Mouse (Mus musculus) right cerebral cortex, postnatal 10 days (tissue): Measurements from ENCODE around the gene Sds.

ENCODE experiments used
- DNase-seq, 2 experiments: peaks; one replicate each; pipeline ENCODE4 v3.0.0; 2021; ENCODE audit warnings: low spot score in 2 of 2

The Sds gene

GRCm38 (mm10) chr5:120440733-120441132 is 35.6 kb upstream of the Sds start:
- peak; percentile 81 to 93 for DNase-seq

GRCm38 (mm10) chr5:120447305-120447704 is 29.0 kb upstream of the Sds start:
- DNase-seq = no peak

GRCm38 (mm10) chr5:120454756-120455337 is 21.5 kb upstream of the Sds start:
- DNase-seq = no peak

- no peak for DNase-seq
These were observed 20.1 kb upstream of the Sds start for GRCm38 (mm10) chr5:120456253-120456652.

- no peak for DNase-seq
These were observed 19.3 kb upstream of the Sds start for GRCm38 (mm10) chr5:120456841-120457554.

GRCm38 (mm10) chr5:120457628-120458027 is 18.7 kb upstream of the Sds start:
- peak; percentile 61 to 81 for DNase-seq

- no peak for DNase-seq
These were observed 17.2 kb upstream of the Sds start for GRCm38 (mm10) chr5:120459133-120459532.

- no peak for DNase-seq
These were observed 14.4 kb upstream of the Sds start for GRCm38 (mm10) chr5:120461902-120462301.

GRCm38 (mm10) chr5:120464321-120464720 is 12.0 kb upstream of the Sds start:
- DNase-seq = no peak

GRCm38 (mm10) chr5:120465062-120465461 is 11.3 kb upstream of the Sds start:
- no peak for DNase-seq

- peak in 1 of 2 experiments; percentile 29 for DNase-seq
These were observed 10.5 kb upstream of the Sds start for GRCm38 (mm10) chr5:120465860-120466259.

- no peak for DNase-seq
These were observed 9.3 kb upstream of the Sds start for GRCm38 (mm10) chr5:120467026-120467425.

- DNase-seq = no peak
These were observed 8.0 kb upstream of the Sds start for GRCm38 (mm10) chr5:120468336-120468735.

- DNase-seq = no peak
These were observed 7.5 kb upstream of the Sds start for GRCm38 (mm10) chr5:120468830-120469229.

- DNase-seq = no peak
These were observed 4.8 kb upstream of the Sds start for GRCm38 (mm10) chr5:120471538-120471937.

GRCm38 (mm10) chr5:120472770-120473169 is 3.6 kb upstream of the Sds start, which contains the start of gene Sdsl:
Sdsl (minus strand) TSS chr5:120472810.
- DNase-seq = no peak

GRCm38 (mm10) chr5:120473361-120473760 is 3.0 kb upstream of the Sds start:
- no peak for DNase-seq

- no peak for DNase-seq
These were observed 465 bp upstream of the Sds start for GRCm38 (mm10) chr5:120475861-120476260.

- no peak for DNase-seq
These were observed 1.7 kb downstream of the Sds start for GRCm38 (mm10) chr5:120477993-120478392.

- no peak for DNase-seq
These were observed 3.2 kb downstream of the Sds start for GRCm38 (mm10) chr5:120479538-120479937.

- DNase-seq = peak in 1 of 2 experiments; percentile 50
These were observed 4.9 kb downstream of the Sds start for GRCm38 (mm10) chr5:120481205-120481604.

- DNase-seq = peak in 1 of 2 experiments; percentile 41
These were observed 7.1 kb downstream of the Sds start for GRCm38 (mm10) chr5:120483399-120483798.

- DNase-seq = no peak
These were observed 11.5 kb downstream of the Sds start for GRCm38 (mm10) chr5:120487844-120488243.
